Mouse (Mus musculus) effector memory CD4-positive, alpha-beta T cell, adult 7 months (primary cell): ENCODE results near the gene Eqtn. TPM values are rescaled to one million over a fixed set of nuclear protein-coding genes. Genes with fewer than 3 reads are reported as not detected.

Experiments
- polyA plus RNA-seq: library from polyadenylated mRNA; unstranded; fragments of 100-300 nt; shearing (Covaris generic); gene quantifications from one replicate; pipeline ENCODE4 v1.2.1, GENCODE M21; 2017

Gene Eqtn
- not detected for polyA plus RNA-seq

GRCm38 (mm10) chr4:94928743-94929142 lies at the start of gene Eqtn:
Gene Eqtn (minus strand): TSS chr4:94928843.

Other genes with a start within 250 kb of the Eqtn start
- gene Tek, start 189.6 kb downstream of the Eqtn start, polyA plus RNA-seq, result 0.35 TPM
- gene Mysm1, start 50.3 kb upstream of the Eqtn start, polyA plus RNA-seq, result 63.1 TPM
- gene Jun, start 123.4 kb upstream of the Eqtn start, polyA plus RNA-seq, result 304 TPM